Mouse (Mus musculus) effector memory CD4-positive, alpha-beta T cell, adult 7 months (primary cell): Measurements from ENCODE around the gene Ephb6. TPM values are rescaled to one million over a fixed set of nuclear protein-coding genes. Genes with fewer than 3 reads are reported as not detected.

Experiments
- polyA plus RNA-seq: library from polyadenylated mRNA; unstranded; fragments of 100-300 nt; shearing (Covaris generic); gene quantifications from one replicate; pipeline ENCODE4 v1.2.1, GENCODE M21; 2017

Ephb6 gene
- polyA plus RNA-seq, result 28.7 TPM

GRCm38 (mm10) chr6:41605061-41605793 is at the start of gene Ephb6:
Gene Ephb6, plus strand, starts transcription at chr6:41605482.

GRCm38 (mm10) chr6:41636178-41636577 is 30.9 kb downstream of the Ephb6 start, which contains the start of gene Trpv6:
Gene Trpv6, minus strand, starts transcription at chr6:41636405.

Other genes with a start within 250 kb of the Ephb6 start
- not detected for gene Prss3, start 227.8 kb upstream of the Ephb6 start, polyA plus RNA-seq
- not detected for gene Gm5771, start 213.1 kb upstream of the Ephb6 start, polyA plus RNA-seq
- not detected for gene Gm10334, start 159.3 kb upstream of the Ephb6 start, polyA plus RNA-seq
- not detected for gene Prss1, start 146.6 kb upstream of the Ephb6 start, polyA plus RNA-seq
- 17.1 TPM for gene Prss2, start 83.7 kb upstream of the Ephb6 start, polyA plus RNA-seq
- gene Trpv6, start 30.9 kb downstream of the Ephb6 start, polyA plus RNA-seq, result 0.43 TPM
- not detected for gene Trpv5, start 75.3 kb downstream of the Ephb6 start, polyA plus RNA-seq
- gene Llcfc1, start 78.9 kb downstream of the Ephb6 start, polyA plus RNA-seq, result not detected
- gene Kel, start 98.9 kb downstream of the Ephb6 start, polyA plus RNA-seq, result not detected
- not detected for gene Olfr459, start 169.7 kb downstream of the Ephb6 start, polyA plus RNA-seq
- gene Pip, start 242.1 kb downstream of the Ephb6 start, polyA plus RNA-seq, result not detected
- not detected for gene Sval2, start 247.5 kb downstream of the Ephb6 start, polyA plus RNA-seq